Mouse (Mus musculus) neural tube, embryonic 14.5 days (tissue): ENCODE measurements at regions not wholly inside any gene's neighbourhood (a gene's known extent, or its start where the extent isn't known, plus 50 kb on each side); places are given as distances from the start of the nearest gene placed in this dataset.

ENCODE experiments used
- ATAC-seq: fragments of 200-750 bp; cut with Nextera tagmentation; 2 replicates; pipeline ENCODE4 v1.8.0; 2017; ENCODE audit warnings: low read depth, mild to moderate bottlenecking, moderate TSS enrichment, moderate library complexity
- H3K27ac ChIP-seq: fragments of 300-500 bp; sonication (generic); 2 replicates; pipeline ENCODE4 v1.5.1; 2014; ENCODE audit warnings: low read depth, mild to moderate bottlenecking, control low read depth, low read length, moderate library complexity, mixed read lengths
- H3K27me3 ChIP-seq: fragments of 300-500 bp; sonication (generic); 2 replicates; pipeline ENCODE4 v1.6.1; 2014; ENCODE audit warnings: low read length; ENCODE audit not compliant: control insufficient read depth, insufficient read depth
- H3K36me3 ChIP-seq: fragments of 300-500 bp; sonication (generic); 2 replicates; pipeline ENCODE4 v1.6.1; 2014; ENCODE audit warnings: low read length, mixed read lengths; ENCODE audit not compliant: control insufficient read depth, insufficient read depth
- H3K4me1 ChIP-seq: fragments of 300-500 bp; sonication (generic); 2 replicates; pipeline ENCODE4 v1.6.1; 2014; ENCODE audit warnings: low read length; ENCODE audit not compliant: control insufficient read depth, insufficient read depth
- H3K4me2 ChIP-seq: fragments of 300-500 bp; sonication (generic); 2 replicates; pipeline ENCODE4 v1.6.1; 2014; ENCODE audit warnings: mild to moderate bottlenecking, low read depth, low read length, control low read depth
- H3K4me3 ChIP-seq: fragments of 300-500 bp; sonication (generic); 2 replicates; pipeline ENCODE4 v1.5.1; 2014; ENCODE audit warnings: low read depth, low read length, control low read depth, mixed read lengths
- H3K9ac ChIP-seq: fragments of 300-500 bp; sonication (generic); replicated peaks from 2 replicates; pipeline ENCODE4 v1.6.1; 2014; ENCODE audit warnings: low read depth, mild to moderate bottlenecking, control low read depth, low read length, mixed read lengths
- H3K9me3 ChIP-seq: fragments of 300-500 bp; sonication (generic); 2 replicates; pipeline ENCODE4 v1.6.1; 2016; ENCODE audit warnings: low read length; ENCODE audit not compliant: control insufficient read depth
- WGBS: fragments of 180-500 bp; shearing (Covaris S2); extraction: QIAGEN DNeasy Blood & Tissue Kit; methylation state at CpG from one replicate; pipeline ENCODE4 v1.1.7; 2014; 5-methylcytosine and 5-hydroxymethylcytosine counted together

GRCm38 (mm10) chr16:86294436-86294835 lies 392.8 kb upstream of the Adamts5 start:
- no peak overlapping the region for H3K4me2 ChIP-seq
- 88% methylated on average over 2 of the region's 2 CpGs for WGBS
- H3K27ac ChIP-seq, result no peak overlapping the region
- H3K4me1 ChIP-seq, result no peaks in the 10 kb centered on the region
- no peak for ATAC-seq
- H3K27me3 ChIP-seq, result no peaks in the 10 kb centered on the region
- H3K9me3 ChIP-seq, result no peaks in the 10 kb centered on the region
- no peaks in the 10 kb centered on the region for H3K36me3 ChIP-seq
- H3K4me3 ChIP-seq, result no peak overlapping the region
- no peak overlapping the region for H3K9ac ChIP-seq

GRCm38 (mm10) chr16:86281326-86281725 lies 379.7 kb upstream of the Adamts5 start:
- no peak overlapping the region for H3K4me2 ChIP-seq
- WGBS, result 83% methylated on average over 2 of the region's 2 CpGs
- no peak overlapping the region for H3K9ac ChIP-seq
- no peak for ATAC-seq
- no peaks in the 10 kb centered on the region for H3K27me3 ChIP-seq
- H3K4me3 ChIP-seq, result no peak overlapping the region
- no peaks in the 10 kb centered on the region for H3K4me1 ChIP-seq
- H3K27ac ChIP-seq, result no peak overlapping the region
- no peaks in the 10 kb centered on the region for H3K36me3 ChIP-seq
- H3K9me3 ChIP-seq, result no peaks in the 10 kb centered on the region

- Histone ChIP-seq H3K4me3 (no peak overlapping the region), H3K4me1 (no peaks in the 10 kb centered on the region), H3K9me3 (no peaks in the 10 kb centered on the region), H3K4me2 (no peak overlapping the region), H3K27ac (no peak overlapping the region), H3K27me3 (no peaks in the 10 kb centered on the region), H3K36me3 (no peaks in the 10 kb centered on the region), H3K9ac (no peak overlapping the region)
- WGBS, result 74% methylated on average over 1 of the region's 1 CpGs
- no peak for ATAC-seq
Observed at GRCm38 (mm10) chr16:86277031-86277430, 375.4 kb upstream of the Adamts5 start.

GRCm38 (mm10) chr16:86261612-86262011 lies 360.0 kb upstream of the Adamts5 start:
- no peaks in the 10 kb centered on the region for H3K4me1 ChIP-seq
- no peak overlapping the region for H3K4me3 ChIP-seq
- H3K36me3 ChIP-seq, result no peaks in the 10 kb centered on the region
- H3K9ac ChIP-seq, result no peak overlapping the region
- H3K9me3 ChIP-seq, result no peaks in the 10 kb centered on the region
- H3K27ac ChIP-seq, result no peak overlapping the region
- no peaks in the 10 kb centered on the region for H3K27me3 ChIP-seq
- ATAC-seq, result no peak
- no peak overlapping the region for H3K4me2 ChIP-seq
- WGBS, result 75% methylated on average over 8 of the region's 8 CpGs

GRCm38 (mm10) chr16:86252630-86253029 lies 351.0 kb upstream of the Adamts5 start:
- no peak overlapping the region for H3K27ac ChIP-seq
- no peak overlapping the region for H3K4me2 ChIP-seq
- no peak for ATAC-seq
- H3K27me3 ChIP-seq, result no peaks in the 10 kb centered on the region
- no peaks in the 10 kb centered on the region for H3K4me1 ChIP-seq
- H3K4me3 ChIP-seq, result no peak overlapping the region
- no peaks in the 10 kb centered on the region for H3K36me3 ChIP-seq
- no peaks in the 10 kb centered on the region for H3K9me3 ChIP-seq
- no peak overlapping the region for H3K9ac ChIP-seq

GRCm38 (mm10) chr16:86250021-86250420 lies 348.4 kb upstream of the Adamts5 start:
- WGBS, result 93% methylated on average over 6 of the region's 6 CpGs
- Histone ChIP-seq H3K27me3 (no peaks in the 10 kb centered on the region), H3K9me3 (no peaks in the 10 kb centered on the region), H3K4me1 (no peaks in the 10 kb centered on the region), H3K4me2 (no peak overlapping the region), H3K27ac (no peak overlapping the region), H3K9ac (no peak overlapping the region), H3K36me3 (no peaks in the 10 kb centered on the region), H3K4me3 (no peak overlapping the region)
- ATAC-seq, result no peak

GRCm38 (mm10) chr16:86244191-86244590 lies 342.6 kb upstream of the Adamts5 start:
- Histone ChIP-seq H3K4me2 (no peak overlapping the region), H3K27ac (no peak overlapping the region), H3K4me3 (no peak overlapping the region), H3K9ac (no peak overlapping the region), H3K9me3 (no peaks in the 10 kb centered on the region), H3K27me3 (no peaks in the 10 kb centered on the region), H3K36me3 (no peaks in the 10 kb centered on the region), H3K4me1 (no peaks in the 10 kb centered on the region)
- ATAC-seq, result no peak
- 52% methylated on average over 2 of the region's 2 CpGs for WGBS

GRCm38 (mm10) chr16:86242766-86243510 lies 341.3 kb upstream of the Adamts5 start:
- 89% methylated on average over 3 of the region's 3 CpGs for WGBS
- ATAC-seq, result no peak

GRCm38 (mm10) chr16:86222997-86223396 lies 321.4 kb upstream of the Adamts5 start:
- Histone ChIP-seq H3K4me3 (no peak overlapping the region), H3K27ac (no peak overlapping the region), H3K4me1 (no peaks in the 10 kb centered on the region), H3K27me3 (no peaks in the 10 kb centered on the region), H3K9ac (no peak overlapping the region), H3K36me3 (no peaks in the 10 kb centered on the region), H3K4me2 (no peak overlapping the region), H3K9me3 (no peaks in the 10 kb centered on the region)
- WGBS, result 76% methylated on average over 3 of the region's 3 CpGs
- no peak for ATAC-seq

More at GRCm38 (mm10) chr16:86242766-86243510, 341.3 kb upstream of the Adamts5 start:
- H3K4me1 ChIP-seq, result no peaks in the 10 kb centered on the region
- no peaks in the 10 kb centered on the region for H3K9me3 ChIP-seq
- no peak overlapping the region for H3K27ac ChIP-seq
- no peak overlapping the region for H3K4me2 ChIP-seq
- no peaks in the 10 kb centered on the region for H3K27me3 ChIP-seq
- H3K4me3 ChIP-seq, result no peak overlapping the region
- H3K9ac ChIP-seq, result no peak overlapping the region
- no peaks in the 10 kb centered on the region for H3K36me3 ChIP-seq
